Mouse (Mus musculus) gastrocnemius, postnatal 10 days (tissue): ENCODE results near the gene Itgae. TPM values are rescaled to one million over a fixed set of nuclear protein-coding genes. Genes with fewer than 3 reads are reported as not detected.

Experiments used
- DNase-seq: peaks from one replicate; pipeline ENCODE4 v3.0.0; 2021; ENCODE audit warnings: mixed read lengths
- long read RNA-seq, 2 experiments: library from polyadenylated mRNA; stranded (forward); transcript quantifications; one replicate each; pipeline ENCODE4 v2.0.0; 2021
- total RNA-seq, 2 experiments: library from RNA; stranded (reverse); gene quantifications; 2 replicates each; pipeline ENCODE4 v1.2.3; 2021

The Itgae gene
- total RNA-seq: under 1 TPM; 0.05 to 0.20 TPM
- long read RNA-seq, experiment 1: 0 reads
- long read RNA-seq, experiment 2: 0 reads

GRCm38 (mm10) chr11:73090283-73090682 lies at the start of gene Itgae:
TSS of gene Itgae (plus strand) at chr11:73090583.
- DNase-seq: no peak

DNA sequence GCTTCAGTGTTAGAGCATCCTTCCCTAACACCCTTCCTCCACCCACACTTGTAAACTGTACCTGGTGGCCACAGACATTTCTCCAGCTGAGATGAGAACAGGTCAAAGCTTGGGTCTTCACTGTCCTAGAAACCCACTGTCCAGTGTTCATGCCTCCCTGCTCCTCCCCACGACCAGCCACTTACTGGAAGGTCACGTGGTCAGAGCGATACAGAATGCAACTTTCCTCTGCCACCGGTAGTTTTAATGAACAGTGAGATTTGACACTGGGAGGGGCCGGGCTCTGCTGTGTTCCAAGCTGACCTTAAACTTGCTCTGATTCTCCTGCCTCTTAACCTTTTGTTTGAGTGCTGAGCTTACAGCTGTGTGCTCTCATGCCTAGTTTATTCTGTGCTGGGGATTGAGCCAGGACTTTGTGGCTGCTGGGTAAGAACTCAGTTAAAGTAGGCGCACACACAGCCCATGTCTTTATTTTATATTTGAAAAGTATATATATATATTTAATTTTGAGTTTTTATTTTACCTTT lies 46.1 kb upstream of the Itgae start:
- no peak for DNase-seq

DNA sequence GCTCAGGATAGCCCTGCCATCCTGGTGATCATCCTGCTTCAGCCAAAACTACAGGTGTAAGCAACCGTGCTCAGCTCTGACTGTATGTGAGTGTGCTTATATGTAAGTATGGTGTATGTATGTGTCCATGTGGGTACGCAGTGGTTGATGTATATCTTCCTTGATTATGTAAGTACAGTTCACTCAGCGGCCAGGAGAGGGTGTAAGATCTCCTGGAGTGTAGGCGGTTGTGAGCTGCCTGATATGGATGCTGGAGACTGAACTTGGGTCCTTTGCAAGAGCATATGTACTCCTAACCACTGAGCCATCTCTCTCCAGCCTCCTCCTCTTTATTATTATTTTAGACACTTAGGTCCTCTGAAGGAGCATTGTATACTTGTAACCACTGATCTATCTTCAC lies 45.6 kb upstream of the Itgae start:
- DNase-seq: no peak

DNA sequence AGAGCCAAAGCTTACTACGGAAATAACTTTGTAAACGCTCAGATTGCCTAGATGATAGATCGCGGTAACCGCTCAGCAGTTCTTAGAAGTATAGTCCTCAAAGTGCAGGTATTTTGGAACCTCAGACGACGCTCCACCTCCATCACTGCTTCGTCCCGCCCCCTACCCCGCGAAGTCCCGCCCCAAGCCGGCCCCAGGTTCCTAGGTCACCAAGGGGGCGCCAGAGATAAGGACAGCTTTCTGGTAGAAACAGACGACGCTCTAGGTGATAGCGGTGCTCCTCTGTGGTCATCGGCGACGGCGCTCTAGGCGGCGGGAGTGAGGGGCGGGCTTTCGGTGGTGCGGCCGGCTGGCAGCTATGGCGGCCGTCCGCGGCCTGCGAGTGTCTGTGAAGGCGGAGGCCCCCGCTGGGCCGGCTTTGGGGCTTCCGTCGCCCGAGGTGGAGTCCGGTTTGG lies 42.8 kb upstream of the Itgae start, which contains the start of gene Ncbp3:
Gene Ncbp3 (plus strand): TSS at position 242 of the 455 bp plus-strand sequence.
- peak; percentile 90 for DNase-seq

DNA sequence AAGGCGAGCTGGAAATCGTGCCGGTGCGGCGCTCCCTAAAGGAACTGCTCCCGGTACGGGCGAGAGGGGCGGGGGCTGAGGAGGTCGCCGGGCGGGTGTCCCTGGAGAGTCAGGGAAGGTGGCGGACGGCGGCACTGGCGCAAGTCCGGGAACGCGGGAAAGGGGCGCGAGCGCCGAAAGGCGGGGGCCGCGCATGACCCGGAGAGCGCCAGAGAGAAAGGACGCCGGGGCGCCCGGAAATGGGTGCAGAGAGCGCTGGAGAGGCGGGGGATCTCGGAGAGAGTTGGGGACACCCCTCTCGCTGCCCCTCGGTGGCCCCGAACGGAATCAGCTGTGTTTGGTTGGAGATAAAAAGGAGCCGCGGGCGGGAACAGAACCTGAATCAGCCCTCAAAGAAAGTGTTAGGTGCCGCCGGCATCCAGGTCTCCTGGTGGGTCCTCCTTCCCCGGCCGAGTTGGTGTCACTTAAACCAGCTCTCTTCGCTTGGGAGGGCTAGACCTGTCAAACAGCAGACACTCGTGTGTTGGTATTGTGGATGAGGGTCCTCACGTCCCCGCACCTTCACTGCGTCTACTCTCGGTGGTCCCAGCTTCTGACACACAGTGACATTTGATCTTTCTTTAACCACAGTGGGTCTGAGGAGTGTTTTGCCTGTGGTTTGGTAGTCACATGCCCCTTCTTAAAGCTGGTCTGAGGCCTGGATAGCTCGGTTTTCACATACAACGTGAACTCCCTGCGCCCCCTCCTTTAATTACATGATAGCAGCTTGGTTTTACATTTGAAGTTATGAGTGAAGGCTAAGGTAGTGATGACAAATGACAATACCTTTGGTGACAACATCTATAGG lies 42.1 kb upstream of the Itgae start:
- no peak for DNase-seq

- DNase-seq: peak; percentile 78
Measured at GRCm38 (mm10) chr11:73049335-73049734, 41.0 kb upstream of the Itgae start.

DNA sequence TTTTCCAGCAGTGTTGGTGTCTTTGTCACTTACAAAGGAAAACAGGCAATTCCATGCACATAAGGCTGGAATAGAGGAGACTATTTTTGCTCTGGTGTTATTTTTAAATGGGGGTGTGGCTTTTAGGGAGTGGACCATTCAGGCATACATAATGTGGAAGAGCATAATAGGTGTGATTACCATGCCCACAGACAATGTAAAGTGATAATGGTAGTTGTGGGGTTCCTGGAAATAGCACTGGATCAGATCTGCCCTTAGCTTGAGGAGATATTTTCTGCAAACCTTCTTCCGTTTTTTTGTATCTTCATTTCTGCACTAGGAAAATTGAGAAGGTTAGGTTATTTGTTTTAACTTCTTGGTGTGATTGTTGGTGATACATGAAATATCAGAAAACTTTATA lies 37.6 kb upstream of the Itgae start:
- DNase-seq: no peak

DNA sequence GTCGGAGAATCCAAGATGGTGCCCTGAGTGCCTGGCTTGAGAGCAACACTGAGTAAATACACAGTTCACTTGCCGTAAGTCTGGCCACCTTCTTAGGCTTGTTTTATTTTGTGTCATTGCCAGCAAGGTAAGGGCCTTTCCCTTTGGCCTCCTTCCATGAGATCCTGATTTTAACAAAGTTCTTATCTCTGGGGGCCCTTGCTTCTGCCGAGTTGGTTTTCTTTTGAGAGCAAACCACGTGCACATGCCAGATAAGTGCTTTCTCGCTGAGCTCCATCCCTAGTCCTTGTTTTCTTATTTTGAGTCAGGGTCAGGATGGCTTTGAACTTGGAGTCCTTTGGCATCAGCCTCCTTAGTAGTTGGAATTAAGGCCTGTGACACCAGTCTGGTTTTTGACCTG lies 32.7 kb upstream of the Itgae start:
- no peak for DNase-seq

- DNase-seq: no peak
Measured at GRCm38 (mm10) chr11:73059630-73060029, 30.8 kb upstream of the Itgae start.

DNA sequence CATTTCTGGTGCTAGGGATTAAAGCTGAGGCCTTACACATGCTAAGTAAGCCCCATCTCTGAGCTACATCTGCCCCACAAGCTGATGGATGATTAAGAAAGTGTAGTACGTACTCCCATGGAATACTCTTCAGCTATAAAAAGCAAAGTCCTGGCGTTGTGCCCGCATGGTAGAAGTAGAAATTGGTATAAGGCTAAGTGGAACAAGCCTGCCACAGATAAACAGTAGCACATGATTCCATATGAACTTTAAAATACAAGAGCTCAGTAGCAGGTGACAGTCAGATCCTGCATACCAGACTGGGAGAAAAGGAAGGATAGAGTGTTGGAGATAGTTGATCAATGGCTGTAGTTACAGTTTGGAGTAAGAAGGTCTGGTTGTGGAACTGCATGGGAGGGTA lies 29.0 kb upstream of the Itgae start:
- no peak for DNase-seq

DNA sequence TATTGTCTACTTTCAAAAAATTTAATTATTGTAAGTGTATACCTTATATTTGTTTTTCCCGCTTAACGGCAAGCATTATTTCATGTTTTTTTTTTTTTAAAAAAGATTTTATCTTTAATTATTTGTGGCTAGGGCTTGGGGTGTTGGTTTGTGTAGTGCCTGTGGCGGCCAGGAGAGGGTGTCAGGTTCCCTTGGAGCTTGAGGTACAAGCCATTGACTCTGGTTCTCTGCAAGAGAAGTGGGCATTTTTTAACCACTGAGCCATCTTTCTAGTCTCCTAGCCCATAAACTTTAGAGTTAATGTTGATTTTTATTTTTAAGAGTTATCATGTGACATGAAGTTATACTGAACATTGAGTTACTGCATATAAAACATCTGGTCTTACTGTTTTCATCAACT lies 18.5 kb upstream of the Itgae start:
- DNase-seq: peak; percentile 38

GRCm38 (mm10) chr11:73076295-73076694 lies 14.1 kb upstream of the Itgae start:
- no peak for DNase-seq

DNA sequence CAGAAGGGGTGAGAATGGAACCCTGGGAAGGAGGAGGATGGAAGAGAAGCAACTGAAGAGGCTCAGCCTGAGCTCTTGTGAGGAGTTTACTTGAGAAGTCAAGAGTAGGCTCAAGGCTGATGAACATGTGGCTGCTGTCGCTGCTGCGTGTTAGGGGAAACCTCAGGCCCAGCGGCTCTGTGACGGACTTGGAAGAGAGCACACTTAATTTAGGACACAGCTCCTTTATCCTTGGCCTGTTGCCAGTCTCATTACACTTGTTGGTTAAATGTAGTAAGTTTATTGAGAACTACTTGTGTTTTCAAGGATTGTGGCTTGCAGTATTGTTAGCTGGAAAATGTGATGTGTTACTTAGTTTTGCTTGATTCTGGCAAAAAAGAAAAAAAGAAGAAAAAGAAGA lies 13.7 kb upstream of the Itgae start:
- no peak for DNase-seq

DNA sequence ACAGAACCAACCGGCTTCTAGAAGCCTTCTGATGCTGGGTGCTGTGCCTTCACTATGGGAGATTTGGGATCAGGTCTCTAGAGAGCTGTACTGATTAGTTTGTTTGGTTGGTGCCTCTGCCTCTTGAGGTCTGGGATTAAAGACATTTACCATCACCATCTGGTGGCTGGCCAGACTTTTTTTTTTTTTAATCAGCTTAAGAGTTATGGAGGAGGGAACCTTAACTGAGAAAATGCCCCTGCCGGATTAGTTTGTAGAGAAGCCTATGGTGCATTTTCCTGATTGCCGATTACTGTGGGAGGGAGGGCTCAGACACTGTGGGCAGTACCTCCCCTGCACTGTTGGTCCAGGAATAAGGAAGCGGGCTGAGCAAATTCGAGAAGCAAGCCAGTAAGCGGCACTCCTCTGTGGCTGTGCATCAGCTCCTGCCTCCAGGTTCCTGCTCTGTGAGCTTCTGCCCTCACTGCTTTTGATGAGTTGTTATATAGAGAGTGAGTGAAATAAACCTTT lies 13.1 kb upstream of the Itgae start:
- DNase-seq: no peak

GRCm38 (mm10) chr11:73078615-73079014 lies 11.8 kb upstream of the Itgae start:
- no peak for DNase-seq

GRCm38 (mm10) chr11:73080306-73080705 lies 10.1 kb upstream of the Itgae start:
- DNase-seq: no peak

GRCm38 (mm10) chr11:73084303-73084702 lies 6.1 kb upstream of the Itgae start:
- DNase-seq: no peak

- no peak for DNase-seq
Measured at GRCm38 (mm10) chr11:73084804-73085231, 5.6 kb upstream of the Itgae start.

DNA sequence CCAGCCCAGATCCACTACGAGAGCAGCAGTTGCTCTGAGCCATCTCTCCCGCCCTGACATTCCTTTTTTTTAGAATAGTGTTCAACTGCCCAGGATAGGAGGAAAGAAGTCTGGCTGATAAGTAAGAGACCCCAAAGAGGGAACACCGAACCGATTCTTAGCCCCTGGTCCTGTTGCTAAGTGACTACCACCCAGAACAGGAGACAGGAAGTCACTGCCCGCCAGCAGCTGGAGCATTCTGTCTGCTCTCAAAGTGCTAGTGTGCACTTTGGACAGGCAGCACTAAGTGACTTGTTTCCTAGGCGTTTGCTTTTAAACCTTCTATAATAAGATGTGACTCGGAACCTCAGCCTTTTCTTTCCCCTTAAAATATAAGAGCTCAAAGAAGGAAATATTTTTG lies 5.0 kb upstream of the Itgae start:
- DNase-seq: no peak

DNA sequence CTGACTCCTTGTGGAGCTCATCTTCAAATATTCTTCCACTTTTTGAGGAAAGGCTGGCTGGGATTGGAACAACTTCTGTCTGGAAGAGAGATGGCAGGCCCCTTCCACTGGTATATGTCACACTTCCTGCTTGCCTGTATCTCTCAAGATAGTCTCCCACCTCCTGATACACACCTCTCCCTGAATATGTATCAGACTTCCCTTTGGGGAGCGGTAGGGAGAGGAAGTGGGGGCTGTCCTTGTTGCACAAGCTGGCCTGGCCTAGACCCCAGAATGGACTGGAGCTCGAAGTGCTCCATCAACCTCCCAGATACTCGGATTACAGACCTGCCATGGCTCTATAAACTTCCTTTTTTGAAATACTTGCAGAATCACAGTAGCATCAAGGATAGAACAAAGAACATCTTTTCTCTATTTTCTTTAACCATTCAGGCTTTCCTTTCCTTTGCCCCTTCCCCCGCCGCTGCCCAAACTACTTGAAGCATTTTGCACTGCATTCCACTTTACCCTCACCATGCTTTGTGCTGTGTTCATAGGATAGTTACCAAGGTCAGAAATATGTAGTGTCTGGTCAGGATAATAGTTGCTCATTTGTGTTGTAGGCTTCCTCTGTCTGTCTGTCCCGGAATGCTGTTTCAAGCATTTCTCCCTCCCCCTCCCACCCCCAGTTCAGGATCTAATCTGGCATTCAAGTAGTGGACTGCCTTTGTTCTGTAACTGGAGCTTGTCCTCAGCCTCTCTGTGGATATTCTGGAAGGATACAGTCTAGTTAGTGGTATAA lies 2.5 kb upstream of the Itgae start:
- DNase-seq: no peak

DNA sequence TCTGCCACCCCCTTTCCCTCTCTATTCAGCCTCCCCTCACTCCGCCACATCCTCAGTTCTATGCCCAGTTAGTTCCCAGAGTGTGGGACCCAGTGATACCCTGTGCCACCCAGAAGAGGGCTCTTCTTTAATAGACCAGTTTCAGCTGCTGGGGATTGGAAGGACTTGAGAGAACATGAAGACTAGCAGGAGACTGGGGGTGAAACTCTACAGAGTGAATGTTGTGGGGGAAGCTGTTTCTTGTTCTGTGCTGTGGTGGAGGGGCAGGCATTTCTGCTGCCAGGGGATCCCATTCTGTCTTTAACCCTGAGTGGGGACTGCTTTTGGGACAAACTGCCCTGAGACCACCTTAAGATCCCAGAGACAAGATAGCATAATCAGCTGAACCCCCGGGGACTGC lies 443 bp downstream of the Itgae start:
- no peak for DNase-seq

- DNase-seq: no peak
Measured at GRCm38 (mm10) chr11:73092057-73092456, 1.7 kb downstream of the Itgae start.

DNA sequence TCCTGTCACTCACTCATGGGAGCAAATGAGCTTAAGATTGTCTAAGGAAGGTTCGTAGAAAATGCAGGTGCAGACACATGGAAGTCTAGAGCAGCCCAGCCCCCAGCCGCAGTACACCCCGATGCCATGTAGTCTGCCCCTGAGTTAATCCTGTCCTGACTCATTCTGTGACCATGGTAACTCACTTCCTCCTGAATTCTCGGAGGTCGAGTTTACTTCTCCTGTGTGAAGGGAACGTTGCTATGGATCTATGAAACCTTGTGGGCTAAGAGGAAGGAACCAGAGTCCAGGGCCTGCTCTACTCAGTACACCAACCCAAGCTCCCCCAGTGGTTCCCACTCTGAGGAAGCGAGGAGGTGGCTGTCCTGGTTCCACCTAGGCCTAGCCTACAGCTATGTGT lies 2.5 kb downstream of the Itgae start:
- DNase-seq: no peak
